Mouse (Mus musculus) lung, embryonic 16.5 days (tissue): ENCODE results near the gene Ace3. TPM values are rescaled to one million over a fixed set of nuclear protein-coding genes. Genes with fewer than 3 reads are reported as not detected.

Experiments
- ATAC-seq: fragments of 200-750 bp; cut with Nextera tagmentation; 2 replicates; pipeline ENCODE4 v1.8.0; 2017; ENCODE audit warnings: low read depth, mild to moderate bottlenecking, moderate library complexity
- H3K27ac ChIP-seq: fragments of 300-500 bp; sonication (generic); 2 replicates; pipeline ENCODE4 v1.5.1; 2014; ENCODE audit warnings: mild to moderate bottlenecking, control low read depth, low read length
- H3K27me3 ChIP-seq: fragments of 300-500 bp; sonication (generic); 2 replicates; pipeline ENCODE4 v1.6.1; 2014; ENCODE audit warnings: low read depth, low read length, mixed read lengths; ENCODE audit not compliant: control insufficient read depth, insufficient read depth
- H3K36me3 ChIP-seq: fragments of 300-500 bp; sonication (generic); 2 replicates; pipeline ENCODE4 v1.6.1; 2014; ENCODE audit warnings: low read length; ENCODE audit not compliant: control insufficient read depth, insufficient read depth
- H3K4me1 ChIP-seq: fragments of 300-500 bp; sonication (generic); replicated peaks from 2 replicates; pipeline ENCODE4 v1.6.1; 2014; ENCODE audit warnings: low read length, mixed read lengths; ENCODE audit not compliant: control insufficient read depth, insufficient read depth
- H3K4me2 ChIP-seq: fragments of 300-500 bp; sonication (generic); 2 replicates; pipeline ENCODE4 v1.6.1; 2014; ENCODE audit warnings: low read depth, low read length, control low read depth
- H3K4me3 ChIP-seq: fragments of 300-500 bp; sonication (generic); 2 replicates; pipeline ENCODE4 v1.5.1; 2014; ENCODE audit warnings: mild to moderate bottlenecking, low read length, control low read depth
- H3K9ac ChIP-seq: fragments of 300-500 bp; sonication (generic); 2 replicates; pipeline ENCODE4 v1.6.1; 2014; ENCODE audit warnings: low read length, control low read depth
- H3K9me3 ChIP-seq: fragments of 300-500 bp; sonication (generic); 2 replicates; pipeline ENCODE4 v1.6.1; 2016; ENCODE audit warnings: low read length; ENCODE audit not compliant: control insufficient read depth
- WGBS: fragments of 180-500 bp; shearing (Covaris S2); extraction: QIAGEN DNeasy Blood & Tissue Kit; methylation state at CpG from one replicate; pipeline ENCODE4 v1.1.7; 2014; 5-methylcytosine and 5-hydroxymethylcytosine counted together
- polyA plus RNA-seq: library from polyadenylated mRNA; unstranded; fragments of >200 nt; fragmentation: Nextera tagmentation; extraction: Ambion mirVana; gene quantifications from 2 replicates; pipeline ENCODE4 v1.2.1, GENCODE M21; 2015

Ace3 gene
- polyA plus RNA-seq, 1 experiment from 2014 or later = 0.45 TPM

DNA sequence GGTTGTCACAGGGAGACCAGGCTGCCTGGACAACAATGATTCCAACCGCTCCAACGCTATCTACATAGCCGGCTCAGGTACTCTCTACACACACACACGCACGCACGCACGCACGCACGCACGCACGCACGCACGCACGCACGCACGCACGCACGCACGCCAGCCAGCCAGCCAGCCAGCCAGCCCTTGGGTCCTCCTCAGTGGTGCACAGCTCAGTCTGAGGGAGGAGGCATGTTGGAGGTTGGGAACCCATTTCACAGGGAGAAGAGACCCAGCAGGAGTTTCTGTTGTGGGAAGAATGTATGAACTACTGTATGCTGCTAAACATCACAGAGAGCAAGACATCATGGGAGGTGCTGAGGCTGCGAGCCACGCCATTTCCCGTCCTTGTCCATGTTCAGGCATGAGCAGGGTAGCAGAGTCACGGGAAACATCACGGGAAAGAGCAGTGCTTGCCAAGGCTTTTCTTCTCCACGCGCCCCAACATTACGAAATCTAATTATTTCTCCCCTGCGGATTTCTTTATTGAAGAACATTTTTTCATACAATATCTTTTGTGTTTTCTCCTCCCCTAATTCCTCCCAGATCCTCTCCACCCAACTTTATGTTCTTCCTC is 38.6 kb upstream of the Ace3 start:
- no peaks in the 10 kb centered on the region for H3K9me3 ChIP-seq
- WGBS = 83% methylated on average over 28 of the region's 28 CpGs
- no peak overlapping the region for H3K9ac ChIP-seq
- no peak overlapping the region for H3K4me2 ChIP-seq
- ATAC-seq = no peak
- H3K4me3 ChIP-seq = no peak overlapping the region
- H3K27me3 ChIP-seq = no peaks in the 10 kb centered on the region
- H3K4me1 ChIP-seq = peaks cover 13% of the 10 kb centered on the region
- no peaks in the 10 kb centered on the region for H3K36me3 ChIP-seq
- no peak overlapping the region for H3K27ac ChIP-seq

DNA sequence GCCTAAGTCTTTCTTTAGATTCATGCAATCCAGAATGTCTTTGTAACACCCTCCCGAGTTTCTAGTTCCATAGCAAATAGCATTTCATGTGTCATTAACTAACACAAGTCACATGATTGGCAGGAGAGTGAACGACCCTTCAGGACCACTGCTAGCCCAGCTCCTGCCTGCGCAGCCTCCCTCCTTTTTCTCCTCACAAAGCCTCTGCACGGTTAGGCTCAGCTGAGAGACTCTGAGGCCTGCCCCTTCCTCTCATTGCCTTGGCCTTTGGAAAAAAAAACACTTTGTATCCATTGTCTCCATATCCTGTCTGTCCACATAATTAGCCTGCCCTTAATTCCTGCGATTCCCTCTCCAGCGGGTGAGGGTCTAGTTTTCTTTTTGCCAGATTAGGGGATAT is 37.0 kb upstream of the Ace3 start:
- no peak overlapping the region for H3K4me3 ChIP-seq
- no peak overlapping the region for H3K4me2 ChIP-seq
- no peak overlapping the region for H3K9ac ChIP-seq
- H3K27ac ChIP-seq = peak overlapping the region; percentile 80
- WGBS = 44% methylated on average over 6 of the region's 6 CpGs
- H3K4me1 ChIP-seq = peaks cover 13% of the 10 kb centered on the region
- ATAC-seq = 0 out of 2 replicates have a peak, but pooled peaks have one; percentile 51
- H3K9me3 ChIP-seq = no peaks in the 10 kb centered on the region
- H3K36me3 ChIP-seq = no peaks in the 10 kb centered on the region
- H3K27me3 ChIP-seq = no peaks in the 10 kb centered on the region

DNA sequence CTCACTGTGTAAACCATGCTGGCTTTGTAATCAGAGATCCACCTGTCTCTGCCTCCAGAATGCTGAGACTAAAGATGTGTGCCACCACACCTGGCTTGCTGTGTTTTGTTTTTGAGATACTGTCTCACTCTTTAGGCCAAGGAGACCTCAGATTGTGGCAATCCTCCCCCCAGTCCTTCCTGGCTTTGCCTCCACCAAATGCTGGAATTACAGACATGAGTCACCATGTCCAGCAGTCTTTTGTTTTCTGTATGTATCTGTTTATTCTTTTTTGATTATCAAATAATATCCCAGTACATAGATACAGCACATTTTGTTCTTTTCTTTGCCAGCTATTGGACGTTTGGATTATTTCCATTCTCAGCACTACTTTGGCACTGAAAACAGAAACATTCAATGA is 35.9 kb upstream of the Ace3 start:
- Histone ChIP-seq H3K9ac (no peak overlapping the region), H3K4me1 (peaks cover 9% of the 10 kb centered on the region), H3K27ac (no peak overlapping the region), H3K4me2 (no peak overlapping the region), H3K4me3 (no peak overlapping the region), H3K9me3 (no peaks in the 10 kb centered on the region), H3K36me3 (no peaks in the 10 kb centered on the region), H3K27me3 (no peaks in the 10 kb centered on the region)
- no peak for ATAC-seq
- 19% methylated on average over 1 of the region's 1 CpGs for WGBS

DNA sequence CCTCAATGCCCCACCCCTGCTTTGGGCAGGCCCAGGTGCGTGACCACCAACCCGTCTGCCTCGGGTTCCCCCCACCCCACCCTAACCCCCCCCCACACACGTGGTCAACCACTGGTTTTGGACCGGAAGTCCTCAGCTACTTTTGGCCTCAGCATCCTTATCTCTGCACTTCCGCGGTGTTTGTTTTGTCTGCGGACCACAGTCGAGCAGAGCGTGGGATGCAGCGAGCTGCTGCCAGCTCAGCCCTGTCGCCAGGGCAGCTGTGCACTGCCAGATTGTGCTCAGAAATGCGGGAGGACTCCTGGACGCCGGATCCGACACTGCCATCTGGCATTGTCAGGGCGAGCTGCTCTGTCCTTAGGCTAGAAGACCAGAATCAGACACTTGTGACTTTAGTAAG is 35.1 kb upstream of the Ace3 start:
- 6% methylated on average over 17 of the region's 17 CpGs for WGBS
- peak; percentile 51; the same call in 1 of the 2 replicates for ATAC-seq
- no peaks in the 10 kb centered on the region for H3K9me3 ChIP-seq
- H3K36me3 ChIP-seq = no peaks in the 10 kb centered on the region
- no peak overlapping the region for H3K27ac ChIP-seq
- no peak overlapping the region for H3K4me3 ChIP-seq
- H3K4me1 ChIP-seq = peaks cover 9% of the 10 kb centered on the region
- H3K9ac ChIP-seq = peak overlapping the region; percentile 37
- no peaks in the 10 kb centered on the region for H3K27me3 ChIP-seq
- peak overlapping the region; percentile 27 for H3K4me2 ChIP-seq

DNA sequence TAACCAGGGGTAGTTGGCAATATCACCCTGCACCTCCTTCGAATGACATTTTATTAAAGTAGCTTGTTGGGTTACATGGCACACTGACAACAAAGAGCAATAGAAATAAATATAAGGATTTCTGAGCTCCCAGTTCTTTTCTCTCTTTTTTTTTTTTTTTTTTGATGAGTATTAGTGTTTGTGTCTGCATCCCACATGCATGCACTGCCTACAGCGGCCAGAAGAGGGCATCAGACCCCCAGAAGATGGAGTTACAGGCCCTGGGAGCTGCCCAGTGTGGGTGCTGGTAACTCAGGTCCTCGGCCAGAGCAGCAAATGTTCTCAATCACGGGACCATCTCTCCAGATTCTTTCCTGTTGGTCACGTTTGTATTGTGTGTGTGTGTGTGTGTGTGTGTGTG is 29.8 kb upstream of the Ace3 start:
- Histone ChIP-seq H3K36me3 (no peaks in the 10 kb centered on the region), H3K27me3 (peaks cover 13% of the 10 kb centered on the region; the same call in 1 of the 2 replicates), H3K27ac (no peak overlapping the region), H3K9me3 (no peaks in the 10 kb centered on the region), H3K4me1 (peaks cover 8% of the 10 kb centered on the region), H3K4me2 (no peak overlapping the region), H3K9ac (no peak overlapping the region), H3K4me3 (no peak overlapping the region)
- no peak for ATAC-seq
- 59% methylated on average over 5 of the region's 5 CpGs for WGBS

DNA sequence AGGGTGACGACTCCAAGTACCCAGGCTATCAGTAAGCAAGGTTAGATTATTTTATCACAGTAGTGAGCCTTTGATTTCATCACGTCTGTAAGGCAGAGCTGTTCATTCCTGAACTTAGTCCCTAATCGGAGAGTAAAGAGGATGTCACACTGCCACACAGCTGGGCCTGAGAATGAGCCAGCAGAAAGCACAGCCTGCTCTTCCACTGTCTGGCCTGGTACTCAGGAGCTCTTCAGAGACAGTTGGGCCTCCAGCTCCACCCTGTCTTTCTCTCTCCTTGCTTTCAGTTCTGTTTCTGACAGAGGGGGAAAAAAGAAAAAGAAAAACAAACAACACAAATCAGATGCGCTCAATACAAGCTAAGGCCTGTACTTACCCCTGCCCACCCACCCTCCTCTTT is 28.2 kb upstream of the Ace3 start:
- no peak for ATAC-seq
- H3K9ac ChIP-seq = no peak overlapping the region
- no peaks in the 10 kb centered on the region for H3K36me3 ChIP-seq
- H3K9me3 ChIP-seq = no peaks in the 10 kb centered on the region
- H3K4me3 ChIP-seq = no peak overlapping the region
- 59% methylated on average over 4 of the region's 4 CpGs for WGBS
- H3K27ac ChIP-seq = no peak overlapping the region
- H3K4me2 ChIP-seq = no peak overlapping the region
- peaks cover 13% of the 10 kb centered on the region; the same call in 1 of the 2 replicates for H3K27me3 ChIP-seq
- peaks cover 6% of the 10 kb centered on the region for H3K4me1 ChIP-seq

DNA sequence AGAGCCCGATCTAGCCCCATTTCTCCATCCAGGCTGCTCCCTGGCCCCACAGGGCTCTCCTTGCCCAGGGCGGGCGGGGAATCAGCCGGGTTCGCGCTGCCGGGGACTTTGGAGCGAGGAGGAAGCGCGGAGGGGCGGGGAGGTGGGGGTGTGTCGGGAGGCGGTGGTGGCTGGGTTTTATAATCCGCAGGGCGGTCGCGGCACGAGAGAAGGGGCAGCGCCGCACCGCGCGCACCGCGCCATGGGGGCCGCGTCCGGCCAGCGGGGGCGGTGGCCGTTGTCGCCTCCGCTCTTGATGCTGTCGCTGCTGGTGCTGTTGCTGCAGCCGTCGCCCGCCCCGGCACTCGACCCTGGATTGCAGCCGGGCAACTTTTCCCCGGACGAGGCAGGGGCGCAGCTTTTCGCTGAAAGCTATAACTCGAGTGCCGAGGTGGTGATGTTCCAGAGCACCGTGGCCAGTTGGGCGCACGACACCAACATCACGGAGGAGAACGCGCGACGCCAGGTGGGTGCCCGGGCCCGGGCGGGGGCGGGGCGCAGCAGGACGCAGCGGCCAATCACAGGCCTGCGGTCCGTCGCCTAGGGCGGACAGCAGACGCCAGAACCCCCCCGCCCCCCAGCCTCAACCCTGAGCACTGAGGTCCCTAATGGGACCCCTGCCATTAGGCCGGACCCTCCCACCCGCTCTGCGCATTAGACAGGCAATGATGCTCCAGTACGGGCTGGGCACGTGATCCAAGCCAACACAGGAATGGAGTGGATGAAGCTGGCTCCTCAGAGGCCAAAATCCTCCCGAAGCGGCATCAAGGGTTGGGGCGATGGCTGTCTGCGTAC is 26.5 kb upstream of the Ace3 start, which contains the start of gene Ace:
Ace (plus strand) TSS at position 205 of the 834 bp plus-strand sequence.
- peak; percentile 79 for ATAC-seq
- Histone ChIP-seq H3K9me3 (no peaks in the 10 kb centered on the region), H3K27ac (no peak within 1 kb of the TSS; the same call in 1 of the 2 replicates), H3K4me2 (peak within 1 kb of the TSS; percentile 81), H3K4me1 (peaks cover 6% of the 10 kb centered on the region), H3K9ac (peak within 1 kb of the TSS; percentile 66), H3K27me3 (peaks cover 13% of the 10 kb centered on the region; the same call in 1 of the 2 replicates), H3K4me3 (peak within 1 kb of the TSS; percentile 54), H3K36me3 (no peaks in the 10 kb centered on the region)
- under 1% methylated on average over 73 of the region's 76 CpGs for WGBS

GRCm38 (mm10) chr11:105968948-105969347 is 25.5 kb upstream of the Ace3 start:
- H3K4me2 ChIP-seq = peak overlapping the region; percentile 81
- H3K27ac ChIP-seq = no peak overlapping the region
- H3K36me3 ChIP-seq = no peaks in the 10 kb centered on the region
- no peaks in the 10 kb centered on the region for H3K9me3 ChIP-seq
- 46% methylated on average over 10 of the region's 10 CpGs for WGBS
- peaks cover 6% of the 10 kb centered on the region for H3K4me1 ChIP-seq
- no peak for ATAC-seq
- peak overlapping the region; percentile 54 for H3K4me3 ChIP-seq
- peaks cover 13% of the 10 kb centered on the region; the same call in 1 of the 2 replicates for H3K27me3 ChIP-seq
- peak overlapping the region; percentile 66 for H3K9ac ChIP-seq

- no peak overlapping the region for H3K4me2 ChIP-seq
- 52% methylated on average over 1 of the region's 1 CpGs for WGBS
- ATAC-seq = no peak
Measured at GRCm38 (mm10) chr11:105969516-105969915, 25.0 kb upstream of the Ace3 start.

More at GRCm38 (mm10) chr11:105969516-105969915, 25.0 kb upstream of the Ace3 start:
- H3K9me3 ChIP-seq = no peaks in the 10 kb centered on the region
- peaks cover 13% of the 10 kb centered on the region; the same call in 1 of the 2 replicates for H3K27me3 ChIP-seq
- H3K27ac ChIP-seq = no peak overlapping the region
- H3K36me3 ChIP-seq = no peaks in the 10 kb centered on the region
- H3K4me1 ChIP-seq = peaks cover 6% of the 10 kb centered on the region
- no peak overlapping the region for H3K9ac ChIP-seq
- H3K4me3 ChIP-seq = no peak overlapping the region; the same call in 1 of the 2 replicates
